12 mouse cellular contexts compared by ENCODE assay signal in genomic region chr1:132581845-132582839, GRCm38 (mm10). TPM values are rescaled to one million over a fixed set of nuclear protein-coding genes. Genes with fewer than 3 reads are reported as not detected.
DNase-seq lines count a peak whose midpoint lies in the region; ATAC-seq and TF ChIP-seq lines count a peak whose summit lies in the region.
"Had no signal": no experiment of that assay in that cellular context is flagged by ENCODE, and none has a peak within 500 bp of the region (broad histone marks: within the 10 kb centered on the region; RNA-seq: fewer than 3 reads in every experiment).

No protein-coding gene starts in this region.

- peak; percentile 47 for DNase-seq in MN1 (ENCODE audit: low spot score)
- peak; percentile 77 for DNase-seq in brain, adult 2 months (ENCODE audit: low read depth, low spot score)
- DNase-seq in forelimb bud, embryonic 11.5 days (ENCODE audit: low read depth, low spot score) = peak; percentile 10
- DNase-seq in midbrain, embryonic 14.5 days = peak; percentile 86
- DNase-seq in kidney, adult 2 months = no peak
- DNase-seq in heart, postnatal 25 days (ENCODE audit: low spot score) = no peak
- DNase-seq in lung, postnatal 10 days = no peak
- DNase-seq: gastrocnemius, postnatal 36 days; lung, postnatal 4 days had no signal

- peaks cover 75% of the 10 kb centered on the region for H3K4me1 ChIP-seq in midbrain, embryonic 14.5 days (ENCODE audit: control insufficient read depth, insufficient read depth, low read length)
- no peaks in the 10 kb centered on the region for H3K4me1 ChIP-seq in liver, embryonic 12.5 days
- H3K4me1 ChIP-seq in kidney, adult 2 months (ENCODE audit: control insufficient read depth, insufficient read depth, low read length) = no peaks in the 10 kb centered on the region
- H3K4me1 ChIP-seq: stomach, embryonic 15.5 days had no signal

- no peaks in the 10 kb centered on the region for H3K27me3 ChIP-seq in midbrain, embryonic 14.5 days (ENCODE audit: control insufficient read depth, insufficient read depth, low read length)
- H3K27me3 ChIP-seq in liver, embryonic 12.5 days (replicated peaks) = no peaks in the 10 kb centered on the region
- H3K27me3 ChIP-seq in kidney, adult 2 months (replicated peaks; ENCODE audit: control insufficient read depth, insufficient read depth, low read length) = no peaks in the 10 kb centered on the region
- H3K27me3 ChIP-seq: embryonic facial prominence, embryonic 15.5 days; stomach, embryonic 15.5 days had no signal

- peak overlapping the region; percentile 27 for H3K9ac ChIP-seq in midbrain, embryonic 14.5 days (replicated peaks; ENCODE audit: low read length)
- no peak overlapping the region for H3K9ac ChIP-seq in liver, embryonic 12.5 days
- H3K9ac ChIP-seq: embryonic facial prominence, embryonic 15.5 days; stomach, embryonic 15.5 days had no signal

- H3K4me3 ChIP-seq in midbrain, embryonic 14.5 days (replicated peaks; ENCODE audit: low read depth, low read length) = no peak overlapping the region
- H3K4me3 ChIP-seq in liver, embryonic 12.5 days = no peak overlapping the region
- no peak overlapping the region for H3K4me3 ChIP-seq in kidney, adult 2 months (ENCODE audit: insufficient read depth, low read depth, low read length)
- H3K4me3 ChIP-seq: embryonic facial prominence, embryonic 15.5 days; stomach, embryonic 15.5 days had no signal

- H3K4me2 ChIP-seq in midbrain, embryonic 14.5 days (ENCODE audit: low read length) = peak overlapping the region; percentile 5
- no peak overlapping the region for H3K4me2 ChIP-seq in liver, embryonic 12.5 days
- H3K4me2 ChIP-seq: embryonic facial prominence, embryonic 15.5 days; stomach, embryonic 15.5 days had no signal

- H3K9me3 ChIP-seq in midbrain, embryonic 14.5 days (ENCODE audit: control insufficient read depth, low read length) = no peaks in the 10 kb centered on the region
- H3K9me3 ChIP-seq in liver, embryonic 12.5 days (replicated peaks) = no peaks in the 10 kb centered on the region
- H3K9me3 ChIP-seq: embryonic facial prominence, embryonic 15.5 days; stomach, embryonic 15.5 days had no signal

- no peak for TF ChIP-seq CTCF in kidney, adult 2 months (conservative IDR thresholded peaks at IDR 0.05; ENCODE audit: insufficient read depth, insufficient read length, low read depth, low read length)

- TF ChIP-seq POLR2A in kidney, adult 2 months (IDR thresholded peaks at IDR 0.05; ENCODE audit: low read depth, low read length) = no peak

- H3K36me3 ChIP-seq in midbrain, embryonic 14.5 days (ENCODE audit: control insufficient read depth, insufficient read depth, low read length) = peaks cover 23% of the 10 kb centered on the region
- H3K36me3 ChIP-seq in liver, embryonic 12.5 days = no peaks in the 10 kb centered on the region
- no peaks in the 10 kb centered on the region for H3K36me3 ChIP-seq in kidney, adult 2 months (ENCODE audit: control insufficient read depth, insufficient read depth, low read length)
- H3K36me3 ChIP-seq: embryonic facial prominence, embryonic 15.5 days; stomach, embryonic 15.5 days had no signal

- ATAC-seq in midbrain, embryonic 14.5 days (ENCODE audit: low FRiP score, low TSS enrichment) = peak; percentile 80
- ATAC-seq in liver, embryonic 12.5 days = no peak

- intact Hi-C loops in heart, postnatal 25 days (cut with DNase I) = no loop called here

- H3K27ac ChIP-seq in midbrain, embryonic 14.5 days (replicated peaks; ENCODE audit: low read depth, low read length) = peak overlapping the region; percentile 95
- H3K27ac ChIP-seq in liver, embryonic 12.5 days = no peak overlapping the region
- no peak overlapping the region for H3K27ac ChIP-seq in kidney, adult 2 months (ENCODE audit: insufficient read depth, low read depth, low read length)
- H3K27ac ChIP-seq: embryonic facial prominence, embryonic 15.5 days; stomach, embryonic 15.5 days had no signal

- WGBS in midbrain, embryonic 14.5 days = 2% methylated on average over 14 of the region's 14 CpGs
- WGBS in liver, embryonic 12.5 days (ENCODE audit: insufficient replicate concordance) = 60% methylated on average over 14 of the region's 14 CpGs
- WGBS in kidney, adult 2 months = 63% methylated on average over 14 of the region's 14 CpGs

RNA-seq across cellular contexts. Expression of gene Cntn2, which starts 39.1 kb away (rescaled TPM):
- 36.9 and 65.3 TPM in 2 replicates for polyA plus RNA-seq in midbrain, embryonic 14.5 days (2014; fragmentation: Nextera tagmentation; extraction: Ambion mirVana)
- polyA plus RNA-seq in liver, embryonic 12.5 days (2016; fragmentation: Nextera tagmentation; extraction: Ambion mirVana) = 0.02 and 0.19 TPM in 2 replicates
- polyA plus RNA-seq in kidney, adult 2 months (2012; rRNA removed) = 0.03 and 0.11 TPM in 2 replicates
- 1 to 10 TPM; 3.9 to 7.8 TPM for total RNA-seq in heart, postnatal 25 days (2021)
- total RNA-seq: gastrocnemius, postnatal 36 days had no signal

Comparison
In these comparisons a context has a peak if more than half of its experiments do, and no peak if none do; other contexts are left out.
1. DNase-seq: peak in MN1 (single experiment), brain, adult 2 months (single experiment), forelimb bud, embryonic 11.5 days (single experiment) and midbrain, embryonic 14.5 days (single experiment); none in kidney, adult 2 months (single experiment), heart, postnatal 25 days (single experiment) and lung, postnatal 10 days (single experiment).
2. RNA of gene Cntn2, which starts 39.1 kb away (polyA plus RNA-seq): 36.9 to 65.3 TPM in midbrain, embryonic 14.5 days; 0.03 to 0.11 TPM in kidney, adult 2 months and 0.02 to 0.19 TPM in liver, embryonic 12.5 days; every median in the first group is over 10 times any median in the second.